Mouse (Mus musculus): ENCODE data around the gene Slc51b.

The Slc51b gene

DNA sequence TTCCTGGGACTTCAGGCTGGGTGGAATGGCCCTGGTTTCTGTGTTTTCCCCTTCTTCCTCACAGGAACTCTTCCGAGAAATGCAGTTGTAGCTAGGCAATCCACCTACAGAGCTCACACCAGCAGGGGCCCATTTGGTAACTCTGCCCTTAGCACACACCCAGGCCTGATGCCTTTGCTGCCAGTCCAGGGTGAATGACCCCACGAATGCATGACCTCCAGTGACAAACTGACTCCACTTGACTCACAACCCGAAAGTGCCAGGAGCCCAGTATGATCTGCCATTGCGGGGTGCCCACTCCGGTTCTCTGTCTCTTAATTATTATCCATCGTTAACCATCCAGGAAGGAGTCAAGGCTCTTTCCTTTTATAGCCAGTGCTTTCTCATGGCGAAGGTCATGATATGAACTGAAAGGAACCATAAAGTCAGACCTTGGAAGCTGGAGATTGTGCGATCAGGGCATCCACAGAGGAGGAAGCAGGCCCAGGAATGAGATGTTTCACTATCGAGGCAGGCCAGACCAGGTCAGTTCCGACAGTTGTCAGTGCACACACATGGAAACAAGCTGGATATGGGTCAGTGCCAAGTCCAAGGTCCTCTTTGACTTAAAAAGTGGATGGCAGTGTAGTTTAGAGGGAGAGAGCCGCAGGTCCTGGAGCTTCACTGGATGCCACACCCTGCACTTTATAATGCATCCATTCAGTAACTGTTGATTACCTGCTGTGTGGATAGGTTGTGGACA is at the start of gene Slc51b:
TSS of gene Slc51b (minus strand) at position 196 of the 742 bp plus-strand sequence.
- DNase-seq (ENCODE audit: inconsistent ontology term), result no peak

DNA sequence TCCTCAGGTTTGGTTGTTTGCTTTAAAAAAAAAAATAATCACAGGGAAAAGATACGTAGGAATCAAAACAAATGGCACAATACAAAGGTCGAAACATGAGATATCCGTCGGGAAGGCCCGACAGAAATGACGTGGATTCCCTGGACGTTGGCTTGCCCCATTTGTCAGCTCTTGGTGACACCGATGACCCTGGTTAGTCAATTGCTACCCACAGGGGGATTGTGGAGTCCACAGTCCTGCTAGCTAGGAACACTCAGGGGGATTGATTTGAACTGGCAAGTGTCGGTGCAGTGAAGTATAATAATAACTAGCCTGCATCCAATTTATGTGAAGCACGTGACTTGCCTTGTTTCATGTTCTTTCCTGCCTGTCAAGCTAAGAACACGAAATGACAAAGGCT is 44.9 kb upstream of the Slc51b start:
- DNase-seq (ENCODE audit: inconsistent ontology term), result no peak

GRCm38 (mm10) chr9:65465241-65465640 is 42.5 kb upstream of the Slc51b start:
- no peak for DNase-seq (ENCODE audit: inconsistent ontology term)

DNA sequence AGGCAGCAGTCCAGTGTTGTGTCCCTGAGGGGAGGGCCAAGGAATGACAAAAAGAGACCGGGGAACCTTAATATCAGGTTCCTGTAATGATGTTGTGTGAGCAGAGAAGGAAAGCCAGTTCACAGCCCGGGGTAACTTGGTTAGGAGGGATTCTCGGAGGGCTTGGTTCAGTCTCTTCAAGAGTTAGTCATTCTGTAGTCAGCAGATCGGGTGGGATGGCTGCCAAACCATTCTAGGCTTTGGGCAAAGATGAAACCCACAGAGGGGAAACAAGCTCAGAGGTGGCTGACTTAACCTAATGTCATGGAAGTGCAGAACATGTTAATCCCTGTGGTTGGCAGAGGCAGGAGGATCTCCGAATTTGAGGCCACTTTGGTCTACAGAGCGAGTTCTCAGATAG is 41.4 kb upstream of the Slc51b start:
- peak; percentile 46 for DNase-seq (ENCODE audit: inconsistent ontology term)

- no peak for DNase-seq (ENCODE audit: inconsistent ontology term)
Observed at GRCm38 (mm10) chr9:65462544-65462943, 39.8 kb upstream of the Slc51b start.

DNA sequence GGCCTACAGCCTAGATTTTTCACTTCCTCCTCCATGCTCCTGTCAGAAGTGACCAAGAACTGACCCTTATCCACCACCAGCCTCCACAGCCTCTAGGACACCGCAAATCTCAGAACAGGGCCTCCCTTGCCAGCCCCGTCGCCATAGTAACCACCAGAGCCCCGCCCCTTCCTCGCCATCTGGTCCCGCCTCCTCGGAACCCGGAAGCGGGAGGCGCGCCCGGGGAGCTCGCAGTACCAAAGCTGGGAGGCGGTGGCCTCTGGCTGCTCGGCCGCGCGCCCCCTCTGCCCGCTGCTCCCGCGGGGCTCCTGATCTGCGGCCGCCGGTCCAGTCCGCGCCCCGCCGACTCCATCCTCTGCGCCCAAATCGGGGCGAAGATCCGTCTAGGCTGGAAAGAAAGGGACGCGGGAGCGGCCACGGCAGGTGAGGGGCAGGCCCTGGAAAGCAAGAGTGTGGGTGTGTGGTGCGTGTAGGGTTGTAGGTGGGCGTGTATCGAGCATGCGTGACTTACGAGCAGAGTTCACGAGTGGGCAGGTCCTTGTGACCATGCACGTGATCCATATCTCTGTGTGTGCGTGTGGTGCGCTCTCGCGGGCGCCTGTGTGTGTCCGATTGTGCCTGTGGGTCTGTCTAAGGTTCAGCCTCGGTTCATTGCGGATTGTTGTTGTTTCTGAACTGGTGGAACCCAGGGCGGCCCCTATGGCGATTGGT is 38.1 kb upstream of the Slc51b start, which contains the start of gene Spg21:
TSS of gene Spg21 (plus strand) at position 216 of the 711 bp plus-strand sequence.
- DNase-seq (ENCODE audit: inconsistent ontology term), result peak; percentile 98

DNA sequence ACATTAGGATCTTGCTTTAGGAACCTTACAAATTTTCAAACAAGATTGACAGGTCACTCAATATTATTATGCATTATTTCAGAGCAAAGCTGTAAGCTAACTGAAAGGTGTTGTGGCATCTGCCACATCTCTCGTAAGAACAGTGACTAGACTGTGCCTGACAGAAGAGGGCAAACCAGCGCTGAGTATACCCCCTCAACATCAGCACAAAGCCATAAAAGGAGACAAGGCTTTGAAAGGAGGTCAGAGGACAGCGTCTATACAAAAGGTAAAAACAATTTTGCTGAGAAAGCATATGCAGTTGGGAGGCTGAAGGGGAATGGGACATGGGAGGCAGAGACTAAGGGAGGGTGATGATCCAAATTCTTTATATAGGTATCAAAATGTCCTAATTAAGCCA is 37.4 kb upstream of the Slc51b start:
- no peak for DNase-seq (ENCODE audit: inconsistent ontology term)

- no peak for DNase-seq (ENCODE audit: inconsistent ontology term)
Observed at GRCm38 (mm10) chr9:65458975-65459374, 36.2 kb upstream of the Slc51b start.

DNA sequence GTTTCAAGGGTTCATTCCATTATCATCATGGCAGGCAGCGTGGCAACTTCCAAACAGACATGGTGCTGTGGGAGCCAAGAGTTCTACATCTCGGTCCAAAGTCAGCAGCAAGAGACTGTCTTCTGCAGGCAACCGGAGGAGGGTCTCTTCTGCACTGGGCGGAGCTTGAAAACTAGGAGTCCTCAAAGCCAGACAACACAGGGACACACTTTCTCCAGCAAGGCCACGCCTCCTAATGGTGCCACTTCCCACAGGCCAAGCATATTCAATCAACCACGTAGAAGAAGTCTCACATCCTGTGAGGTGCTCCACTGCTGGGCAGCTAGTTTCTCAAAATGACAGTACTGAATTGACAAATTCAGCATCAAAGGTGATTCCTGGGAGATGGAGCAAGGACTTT is 25.2 kb upstream of the Slc51b start:
- DNase-seq (ENCODE audit: inconsistent ontology term), result no peak

- no peak for DNase-seq (ENCODE audit: inconsistent ontology term)
Observed at GRCm38 (mm10) chr9:65444692-65445091, 21.9 kb upstream of the Slc51b start.

DNA sequence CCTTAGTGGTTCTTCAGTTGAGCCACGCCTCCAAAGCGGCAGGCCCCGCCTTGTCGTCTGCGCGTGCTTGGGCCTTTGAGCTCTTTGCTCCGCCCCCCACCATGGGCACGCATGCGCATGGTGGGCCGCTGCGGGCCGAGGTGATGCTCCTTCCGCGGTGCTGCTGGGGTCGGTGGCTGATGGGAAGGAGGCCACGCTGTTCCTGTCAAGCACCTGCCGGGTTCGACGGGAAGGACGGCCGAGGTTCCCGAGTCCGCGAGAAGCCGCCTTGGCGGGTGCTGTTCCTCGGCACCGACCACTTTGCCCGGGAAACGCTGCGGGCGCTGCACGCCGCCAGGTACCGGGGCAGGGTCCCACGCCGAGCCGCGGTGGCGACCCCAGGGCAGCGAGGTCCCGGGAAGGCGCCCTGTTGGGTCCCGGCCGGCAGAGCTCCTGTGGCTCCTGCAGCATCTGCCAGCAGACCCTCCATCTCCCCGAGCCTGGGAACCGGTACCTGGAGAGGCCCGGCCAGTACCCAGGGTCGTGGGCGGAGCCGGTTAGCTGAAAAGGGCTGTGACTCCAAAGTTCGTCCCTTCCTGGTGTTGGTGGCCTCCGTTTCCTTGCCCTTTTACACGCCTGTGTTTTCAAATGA is 13.0 kb upstream of the Slc51b start, which contains the start of gene Mtfmt:
TSS of gene Mtfmt (plus strand) at position 112 of the 631 bp plus-strand sequence.
- DNase-seq (ENCODE audit: inconsistent ontology term), result peak; percentile 94

DNA sequence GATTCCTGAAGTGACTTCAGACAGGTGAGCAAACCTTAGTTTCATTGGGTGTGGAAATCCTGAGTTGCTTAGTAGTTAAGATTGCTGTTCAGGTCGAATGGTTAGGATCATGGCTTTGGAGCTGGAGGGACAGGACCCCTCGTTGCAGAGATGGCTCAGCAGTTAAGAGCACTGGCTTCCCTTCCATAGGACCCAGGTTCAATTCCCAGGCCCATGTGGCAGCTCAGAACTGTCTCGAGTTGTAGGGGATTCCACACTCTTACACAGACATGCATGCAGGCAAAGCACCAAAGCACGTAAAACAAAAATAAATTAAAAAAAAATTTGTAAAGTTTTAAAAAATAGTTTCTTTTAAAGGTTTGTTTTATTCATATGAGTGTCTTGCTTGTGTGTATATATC is 12.5 kb upstream of the Slc51b start:
- no peak for DNase-seq (ENCODE audit: inconsistent ontology term)

DNA sequence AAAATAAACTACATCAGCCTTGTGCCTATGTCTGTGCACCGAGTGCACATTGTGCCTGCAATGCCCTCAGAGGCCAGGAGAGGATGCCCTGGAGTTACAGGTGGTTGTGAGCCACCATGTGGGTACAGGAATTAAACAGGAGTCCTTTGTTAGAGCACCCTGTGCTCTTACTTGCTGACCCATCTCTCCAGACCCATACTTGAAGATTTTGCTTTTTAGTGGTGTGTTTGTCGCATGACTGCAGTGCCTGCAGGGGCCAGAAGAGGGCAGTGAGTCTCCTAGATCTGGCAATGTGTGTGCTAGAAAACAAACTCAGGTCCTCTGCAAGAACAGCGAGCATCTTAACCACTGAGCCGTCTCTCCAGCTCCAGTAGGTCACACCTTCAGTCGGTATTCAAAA is 11.4 kb upstream of the Slc51b start:
- peak; percentile 20 for DNase-seq (ENCODE audit: inconsistent ontology term)

DNA sequence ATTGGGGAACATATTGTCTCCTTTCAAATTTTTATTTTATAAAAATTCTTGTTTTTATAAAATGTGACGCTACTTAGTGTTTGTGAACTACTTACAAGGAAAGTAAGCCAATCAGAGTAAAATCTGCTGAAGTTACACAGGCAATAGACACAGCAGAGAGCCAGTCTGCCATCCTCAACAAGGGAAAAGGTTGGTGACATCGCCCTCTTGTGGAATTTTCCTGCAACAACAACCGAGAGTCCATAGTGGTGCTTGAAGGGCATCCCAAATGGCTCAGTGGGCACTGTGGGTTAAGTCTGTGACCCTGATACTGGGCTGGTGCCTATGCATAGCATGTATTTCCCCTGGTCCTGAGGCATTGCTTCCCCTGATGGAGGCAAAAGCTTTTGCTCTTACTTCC is 9.5 kb upstream of the Slc51b start:
- peak; percentile 57 for DNase-seq (ENCODE audit: inconsistent ontology term)

GRCm38 (mm10) chr9:65430921-65431320 is 8.2 kb upstream of the Slc51b start:
- no peak for DNase-seq (ENCODE audit: inconsistent ontology term)

DNA sequence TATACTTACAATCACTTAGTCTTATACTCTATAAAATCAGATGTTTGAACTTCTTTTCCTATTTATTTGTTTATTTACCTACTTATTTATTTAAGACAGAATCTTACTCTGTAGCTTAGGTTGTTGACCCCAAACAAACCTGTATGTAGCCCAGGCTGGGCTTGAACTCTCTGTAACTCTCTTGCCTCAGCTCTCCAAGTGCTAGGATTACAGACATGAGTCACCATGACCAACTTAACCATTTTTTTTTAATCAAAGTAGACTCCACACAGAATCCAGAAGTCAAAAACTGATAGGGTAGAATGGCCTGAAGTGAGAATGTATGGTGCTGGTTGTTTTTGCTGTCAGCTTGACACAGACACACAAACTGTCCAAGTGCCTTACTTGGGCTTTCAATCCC is 7.6 kb upstream of the Slc51b start:
- no peak for DNase-seq (ENCODE audit: inconsistent ontology term)

GRCm38 (mm10) chr9:65428003-65428402 is 5.2 kb upstream of the Slc51b start:
- DNase-seq (ENCODE audit: inconsistent ontology term), result no peak

- no peak for DNase-seq (ENCODE audit: inconsistent ontology term)
Observed at GRCm38 (mm10) chr9:65427511-65427910, 4.8 kb upstream of the Slc51b start.

- DNase-seq (ENCODE audit: inconsistent ontology term), result no peak
Observed at GRCm38 (mm10) chr9:65424393-65424792, 1.6 kb upstream of the Slc51b start.

DNA sequence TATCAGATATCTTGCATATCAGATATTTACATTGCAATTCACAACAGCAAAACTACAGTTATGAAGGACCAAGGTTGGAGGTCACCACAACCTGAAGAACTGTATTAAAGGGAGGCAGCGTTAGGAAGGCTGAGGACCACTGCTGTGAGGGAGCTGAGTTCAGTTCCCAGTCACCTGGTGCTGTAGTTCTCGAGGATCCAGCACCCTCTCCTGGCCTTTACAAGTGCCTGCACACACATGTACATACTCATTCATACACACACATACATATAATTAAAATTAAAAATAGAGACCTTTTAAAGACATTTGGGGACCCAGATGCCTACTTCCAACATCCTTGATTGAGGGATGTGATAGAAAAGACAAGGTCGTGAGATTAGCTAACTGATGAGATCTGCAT is 3.1 kb downstream of the Slc51b start:
- DNase-seq (ENCODE audit: inconsistent ontology term), result no peak

- no peak for DNase-seq (ENCODE audit: inconsistent ontology term)
Observed at GRCm38 (mm10) chr9:65417738-65418137, 5.0 kb downstream of the Slc51b start.

DNA sequence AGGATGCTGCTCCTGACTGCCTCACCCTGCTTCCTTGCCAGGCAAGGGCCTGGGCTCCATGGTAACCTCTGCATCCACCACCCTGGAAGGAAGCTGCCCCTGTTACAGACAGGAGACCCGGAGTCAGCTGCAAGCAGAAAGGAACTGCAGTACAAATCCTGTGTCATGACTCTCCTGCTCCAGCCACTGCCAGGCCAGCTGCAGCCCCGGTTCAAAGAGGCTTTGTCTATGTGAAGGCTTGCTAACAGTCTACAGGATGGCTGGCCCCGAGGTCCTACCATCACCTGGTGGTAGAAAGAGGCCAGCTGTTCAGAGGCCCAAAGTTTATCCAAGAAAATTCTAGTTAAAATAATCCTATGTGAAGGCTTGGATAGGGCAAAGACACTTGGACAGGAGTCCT is 11.4 kb downstream of the Slc51b start:
- no peak for DNase-seq (ENCODE audit: inconsistent ontology term)

- DNase-seq (ENCODE audit: inconsistent ontology term), result no peak
Observed at GRCm38 (mm10) chr9:65410378-65410777, 12.4 kb downstream of the Slc51b start.

Measured in Muller cell, postnatal 12 days (primary cell).